Mouse (Mus musculus) heart, embryonic 13.5 days (tissue): Measurements from ENCODE around the gene Irs3. TPM values are rescaled to one million over a fixed set of nuclear protein-coding genes. Genes with fewer than 3 reads are reported as not detected.
A peak's percentile ranks its signal among the peaks of the same experiment; 100 is the strongest.

ENCODE experiments used
- ATAC-seq: fragments of 200-750 bp; cut with Nextera tagmentation; 2 replicates; pipeline ENCODE4 v1.8.0; 2017; ENCODE audit warnings: moderate TSS enrichment; ENCODE audit not compliant: insufficient number of reproducible peaks, low FRiP score, low TSS enrichment; ENCODE audit errors: extremely low read depth
- H3K27ac ChIP-seq: fragments of 300-500 bp; sonication (generic); replicated peaks from 2 replicates; pipeline ENCODE4 v1.5.1; 2015; ENCODE audit warnings: moderate library complexity, mild to moderate bottlenecking, inconsistent platforms
- H3K27me3 ChIP-seq: fragments of 300-500 bp; sonication (generic); replicated peaks from 2 replicates; pipeline ENCODE4 v1.6.1; 2015; ENCODE audit warnings: mild to moderate bottlenecking, inconsistent platforms
- H3K36me3 ChIP-seq: fragments of 300-500 bp; sonication (generic); 2 replicates; pipeline ENCODE4 v1.6.1; 2015; ENCODE audit warnings: mild to moderate bottlenecking, inconsistent platforms
- H3K4me1 ChIP-seq: fragments of 300-500 bp; sonication (generic); 2 replicates; pipeline ENCODE4 v1.6.1; 2015; ENCODE audit warnings: inconsistent platforms
- H3K4me2 ChIP-seq: fragments of 300-500 bp; sonication (generic); 2 replicates; pipeline ENCODE4 v1.6.1; 2015; ENCODE audit warnings: inconsistent platforms, mild to moderate bottlenecking, moderate library complexity
- H3K4me3 ChIP-seq: fragments of 300-500 bp; sonication (generic); 2 replicates; pipeline ENCODE4 v1.5.1; 2015; ENCODE audit warnings: moderate library complexity, mild to moderate bottlenecking, inconsistent platforms
- H3K9ac ChIP-seq: fragments of 300-500 bp; sonication (generic); 2 replicates; pipeline ENCODE4 v1.6.1; 2015; ENCODE audit warnings: inconsistent platforms, mild to moderate bottlenecking, moderate library complexity
- H3K9me3 ChIP-seq: fragments of 300-500 bp; sonication (generic); 2 replicates; pipeline ENCODE4 v1.6.1; 2016; ENCODE audit warnings: inconsistent platforms
- WGBS: fragments of 180-500 bp; shearing (Covaris S2); methylation state at CpG from one replicate; pipeline ENCODE4 v1.1.7; 2015; ENCODE audit warnings: mixed read lengths; 5-methylcytosine and 5-hydroxymethylcytosine counted together
- polyA plus RNA-seq: library from polyadenylated mRNA; unstranded; fragments of >200 nt; fragmentation: Nextera tagmentation; extraction: Ambion mirVana; gene quantifications from 2 replicates; pipeline ENCODE4 v1.2.1, GENCODE M21; 2015

The Irs3 gene
- polyA plus RNA-seq = 0.14 TPM in 1 of 2 replicates, not detected in the other

GRCm38 (mm10) chr5:137645652-137646091, at the start of gene Irs3:
Gene Irs3, minus strand, starts transcription at chr5:137645714.
- Histone ChIP-seq H3K4me3 (peak within 1 kb of the TSS; percentile 51), H3K27ac (no peak within 1 kb of the TSS), H3K36me3 (peaks cover 24% of the 10 kb centered on the region), H3K9ac (peak within 1 kb of the TSS; percentile 54), H3K27me3 (peaks cover 52% of the 10 kb centered on the region), H3K4me1 (peaks cover 43% of the 10 kb centered on the region), H3K4me2 (peak within 1 kb of the TSS; percentile 75), H3K9me3 (no peaks in the 10 kb centered on the region)
- ATAC-seq = no peak
- 13% methylated on average over 11 of the region's 11 CpGs for WGBS

GRCm38 (mm10) chr5:137694796-137695195, 49.3 kb upstream of the Irs3 start:
- Histone ChIP-seq H3K9ac (no peak overlapping the region), H3K36me3 (no peaks in the 10 kb centered on the region), H3K4me3 (no peak overlapping the region), H3K9me3 (no peaks in the 10 kb centered on the region), H3K27me3 (no peaks in the 10 kb centered on the region), H3K4me2 (no peak overlapping the region), H3K4me1 (peaks cover 11% of the 10 kb centered on the region), H3K27ac (no peak overlapping the region)
- 85% methylated on average over 3 of the region's 3 CpGs for WGBS
- ATAC-seq = no peak

GRCm38 (mm10) chr5:137691881-137692280, 46.4 kb upstream of the Irs3 start:
- no peak overlapping the region for H3K9ac ChIP-seq
- H3K27ac ChIP-seq = no peak overlapping the region
- no peaks in the 10 kb centered on the region for H3K27me3 ChIP-seq
- 61% methylated on average over 1 of the region's 1 CpGs for WGBS
- H3K9me3 ChIP-seq = no peaks in the 10 kb centered on the region
- H3K36me3 ChIP-seq = no peaks in the 10 kb centered on the region
- H3K4me1 ChIP-seq = peaks cover 9% of the 10 kb centered on the region; the same call in 1 of the 2 replicates
- ATAC-seq = no peak
- no peak overlapping the region for H3K4me2 ChIP-seq
- H3K4me3 ChIP-seq = no peak overlapping the region

- Histone ChIP-seq H3K4me3 (no peak overlapping the region), H3K9ac (peak overlapping the region; percentile 2; the same call in 1 of the 2 replicates), H3K9me3 (no peaks in the 10 kb centered on the region), H3K36me3 (no peaks in the 10 kb centered on the region), H3K27me3 (no peaks in the 10 kb centered on the region), H3K4me2 (peak overlapping the region; percentile 41), H3K4me1 (peaks cover 9% of the 10 kb centered on the region), H3K27ac (peak overlapping the region; percentile 68)
- WGBS = 28% methylated on average over 9 of the region's 9 CpGs
- ATAC-seq = no peak
Measured at GRCm38 (mm10) chr5:137690531-137690930, 45.0 kb upstream of the Irs3 start.

- Histone ChIP-seq H3K4me2 (peak overlapping the region; percentile 41), H3K9me3 (no peaks in the 10 kb centered on the region), H3K4me3 (no peak overlapping the region), H3K36me3 (no peaks in the 10 kb centered on the region), H3K27me3 (no peaks in the 10 kb centered on the region), H3K27ac (peak overlapping the region; percentile 68), H3K4me1 (peaks cover 15% of the 10 kb centered on the region), H3K9ac (peak overlapping the region; percentile 2; the same call in 1 of the 2 replicates)
- WGBS = 85% methylated on average over 3 of the region's 3 CpGs
- no peak for ATAC-seq
Measured at GRCm38 (mm10) chr5:137689974-137690373, 44.5 kb upstream of the Irs3 start.

- peaks cover 5% of the 10 kb centered on the region for H3K36me3 ChIP-seq
- no peak overlapping the region; the same call in 1 of the 2 replicates for H3K27ac ChIP-seq
- peak overlapping the region; percentile 87 for H3K4me2 ChIP-seq
- H3K9me3 ChIP-seq = no peaks in the 10 kb centered on the region
- H3K4me1 ChIP-seq = peaks cover 38% of the 10 kb centered on the region
- no peak overlapping the region for H3K4me3 ChIP-seq
- no peaks in the 10 kb centered on the region for H3K27me3 ChIP-seq
- H3K9ac ChIP-seq = no peak overlapping the region
- ATAC-seq = no peak
- 61% methylated on average over 6 of the region's 6 CpGs for WGBS
Measured at GRCm38 (mm10) chr5:137686127-137686790, 40.7 kb upstream of the Irs3 start.

- no peak overlapping the region for H3K4me3 ChIP-seq
- 0 out of 2 replicates have a peak overlapping the region, but pooled peaks have one; percentile 11 for H3K9ac ChIP-seq
- no peak for ATAC-seq
- H3K9me3 ChIP-seq = no peaks in the 10 kb centered on the region
- WGBS = 84% methylated on average over 3 of the region's 3 CpGs
- H3K27ac ChIP-seq = no peak overlapping the region
- H3K4me1 ChIP-seq = peaks cover 39% of the 10 kb centered on the region
- no peaks in the 10 kb centered on the region for H3K27me3 ChIP-seq
- H3K4me2 ChIP-seq = peak overlapping the region; percentile 87
- peaks cover 5% of the 10 kb centered on the region for H3K36me3 ChIP-seq
Measured at GRCm38 (mm10) chr5:137685653-137686052, 40.1 kb upstream of the Irs3 start.

GRCm38 (mm10) chr5:137684294-137685123, 39.0 kb upstream of the Irs3 start, which contains the start of gene Agfg2:
Gene Agfg2, minus strand, starts transcription at chr5:137684726.
- under 1% methylated on average over 60 of the region's 62 CpGs for WGBS
- peak; percentile 97 for ATAC-seq
- H3K4me3 ChIP-seq = peak within 1 kb of the TSS; percentile 73
- H3K4me2 ChIP-seq = peak within 1 kb of the TSS; percentile 87
- peaks cover 38% of the 10 kb centered on the region for H3K4me1 ChIP-seq
- peaks cover 9% of the 10 kb centered on the region for H3K36me3 ChIP-seq
- peak within 1 kb of the TSS; percentile 72 for H3K27ac ChIP-seq
- H3K9ac ChIP-seq = peak within 1 kb of the TSS; percentile 87
- no peaks in the 10 kb centered on the region for H3K27me3 ChIP-seq
- H3K9me3 ChIP-seq = no peaks in the 10 kb centered on the region

GRCm38 (mm10) chr5:137683388-137684293, 38.1 kb upstream of the Irs3 start:
- Histone ChIP-seq H3K4me2 (peak overlapping the region; percentile 87), H3K4me3 (peak overlapping the region; percentile 73), H3K9ac (peak overlapping the region; percentile 87), H3K27me3 (no peaks in the 10 kb centered on the region), H3K9me3 (no peaks in the 10 kb centered on the region), H3K27ac (peak overlapping the region; percentile 72), H3K36me3 (peaks cover 9% of the 10 kb centered on the region), H3K4me1 (peaks cover 38% of the 10 kb centered on the region)
- 8% methylated on average over 28 of the region's 28 CpGs for WGBS
- no peak for ATAC-seq

- Histone ChIP-seq H3K27ac (no peak overlapping the region), H3K27me3 (no peaks in the 10 kb centered on the region), H3K9me3 (no peaks in the 10 kb centered on the region), H3K4me2 (peak overlapping the region; percentile 87; the same call in 1 of the 2 replicates), H3K4me1 (peaks cover 38% of the 10 kb centered on the region), H3K36me3 (peaks cover 9% of the 10 kb centered on the region), H3K4me3 (peak overlapping the region; percentile 6; the same call in 1 of the 2 replicates), H3K9ac (no peak overlapping the region)
- WGBS = 89% methylated on average over 6 of the region's 6 CpGs
- no peak for ATAC-seq
Measured at GRCm38 (mm10) chr5:137682526-137682925, 37.0 kb upstream of the Irs3 start.
